ENCODE assay signal across 17 mouse cellular contexts in the genomic region with DNA sequence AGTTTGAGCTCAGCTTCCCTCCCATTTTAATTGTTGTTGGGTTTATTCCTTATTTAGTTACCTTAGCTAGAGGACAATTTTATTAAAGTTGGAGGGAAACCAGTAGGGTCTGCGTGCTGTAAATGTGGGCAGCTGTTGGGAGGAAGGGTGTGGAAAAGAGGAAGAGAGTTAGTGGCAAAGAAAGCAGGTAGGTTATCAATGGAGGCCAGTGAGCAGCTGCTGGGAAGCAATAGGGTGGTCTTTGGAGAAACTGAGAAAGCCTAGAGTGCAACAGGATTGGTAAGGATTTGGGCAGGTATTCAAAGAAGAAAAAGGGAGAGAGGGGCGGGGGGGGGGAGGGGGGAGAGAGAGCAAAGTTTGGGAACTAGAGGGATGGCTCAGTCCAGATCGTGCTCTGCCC. TPM values are rescaled to one million over a fixed set of nuclear protein-coding genes. Genes with fewer than 3 reads are reported as not detected.
DNase-seq lines count a peak whose midpoint lies in the region; TF ChIP-seq lines count a peak whose summit lies in the region.
"Had no signal": no experiment of that assay in that cellular context is flagged by ENCODE, and none has a peak within 500 bp of the region (broad histone marks: within the 10 kb centered on the region; RNA-seq: fewer than 3 reads in every experiment).

No protein-coding gene starts in this region.

- peaks cover 15 to 48% of the 10 kb centered on the region in 2 experiments for H3K4me1 ChIP-seq in MEL (ENCODE audit: control insufficient read depth in 1 of 2, insufficient read depth in 2 of 2, low read length in 2 of 2)

- TF ChIP-seq CTCF in MEL (IDR thresholded peaks at IDR 0.05 in 2 of 3, conservative IDR thresholded peaks at IDR 0.05 in 1 of 3; ENCODE audit: control insufficient read depth in 1 of 3, insufficient read depth in 1 of 3, low read depth in 2 of 3, low read length in 3 of 3, poor library complexity in 1 of 3, severe bottlenecking in 1 of 3), result no peak

- TF ChIP-seq RAD21 in MEL (IDR thresholded peaks at IDR 0.05; ENCODE audit: low read depth, low read length), result no peak

- peak overlapping the region; percentile 46 for H3K27ac ChIP-seq in MEL (ENCODE audit: control insufficient read depth, low read depth, low read length)

- H3K27me3 ChIP-seq in MEL (ENCODE audit: control insufficient read depth in 1 of 2, insufficient read depth in 2 of 2, low read length in 2 of 2), result no peaks in the 10 kb centered on the region
- H3K27me3 ChIP-seq: CH12.LX, Patski had no signal

- no peaks in the 10 kb centered on the region for H3K79me2 ChIP-seq in MEL (ENCODE audit: control insufficient read depth, insufficient read depth, low read length, poor library complexity)

- H3K4me3 ChIP-seq in MEL (ENCODE audit: control insufficient read depth in 1 of 2, insufficient read depth in 1 of 2, low read depth in 2 of 2, low read length in 2 of 2), result no peak overlapping the region

- no peaks in the 10 kb centered on the region for H3K9me3 ChIP-seq in MEL (replicated peaks; ENCODE audit: insufficient read depth, low read length)

- peak; percentile 43 for DNase-seq in MEL (ENCODE audit: low read depth, low spot score)
- DNase-seq in lung, postnatal 10 days, result no peak
- DNase-seq: adrenal gland, adult 2 months; adrenal gland, adult 8-10 months; adrenal gland, postnatal 10 days; adrenal gland, postnatal 14 days; adrenal gland, postnatal 25 days; adrenal gland, postnatal 36 days; B cell, adult 2 months; cerebellum, adult 11 months; cerebellum, adult 11-12 months; cerebellum, adult 18-20 months; cerebellum, adult 2 months; cerebellum, adult 8-10 months had no signal

- H3K9ac ChIP-seq in MEL (ENCODE audit: control insufficient read depth, low read depth, low read length, poor library complexity, severe bottlenecking), result no peak overlapping the region

- TF ChIP-seq EP300 in MEL (IDR thresholded peaks at IDR 0.05; ENCODE audit: low read depth in 1 of 2, low read length in 2 of 2), result peak; percentile 65 to 70

- TF ChIP-seq POLR2A in MEL (IDR thresholded peaks at IDR 0.05; ENCODE audit: control insufficient read depth in 1 of 2, insufficient read depth in 1 of 2, low read depth in 1 of 2, low read length in 2 of 2, poor library complexity in 1 of 2), result no peak

- peaks cover 0 to 36% of the 10 kb centered on the region in 2 experiments; a peak in 2 of 4 replicates for H3K36me3 ChIP-seq in MEL (ENCODE audit: control insufficient read depth in 1 of 2, insufficient read depth in 2 of 2, low read length in 2 of 2)
- H3K36me3 ChIP-seq: G1E had no signal

TF ChIP-seq in MEL, 35 proteins besides CTCF, POLR2A, EP300 and RAD21:
- TF ChIP-seq TCF12 (IDR thresholded peaks at IDR 0.05; ENCODE audit: low read depth, low read length) (peak; percentile 63), NRF1 (IDR thresholded peaks at IDR 0.05; ENCODE audit: insufficient read depth, low read depth, low read length, poor library complexity, severe bottlenecking) (no peak), KAT2A (conservative IDR thresholded peaks at IDR 0.05; ENCODE audit: low read depth, low read length) (no peak), NELFE (IDR thresholded peaks at IDR 0.05; ENCODE audit: low read depth, low read length) (no peak), MAZ (IDR thresholded peaks at IDR 0.05; ENCODE audit: low read depth, low read length) (0 out of 2 replicates have a peak, but pooled peaks have one; percentile 36), ZKSCAN1 (IDR thresholded peaks at IDR 0.05; ENCODE audit: low read depth, low read length) (no peak), SIN3A (IDR thresholded peaks at IDR 0.05; ENCODE audit: low read length) (no peak), USF1 (IDR thresholded peaks at IDR 0.05; ENCODE audit: low read depth, low read length) (no peak), USF2 (IDR thresholded peaks at IDR 0.05; ENCODE audit: borderline replicate concordance in 1 of 2, insufficient read depth in 1 of 2, low read depth in 1 of 2, low read length in 2 of 2) (no peak), POLR2AphosphoS2 (IDR thresholded peaks at IDR 0.05; ENCODE audit: low read length) (no peak), JUND (IDR thresholded peaks at IDR 0.05; ENCODE audit: low read depth, low read length) (no peak), GATA1 (IDR thresholded peaks at IDR 0.05; ENCODE audit: low read depth, low read length) (0 out of 2 replicates have a peak, but pooled peaks have one; percentile 48), ETS1 (IDR thresholded peaks at IDR 0.05; ENCODE audit: low read depth, low read length) (no peak), MEF2A (IDR thresholded peaks at IDR 0.05; ENCODE audit: extremely low read depth, insufficient replicate concordance, low read depth, low read length, poor library complexity, severe bottlenecking) (no peak), MXI1 (IDR thresholded peaks at IDR 0.05; ENCODE audit: low read depth, low read length) (no peak), HCFC1 (IDR thresholded peaks at IDR 0.05; ENCODE audit: low read depth, low read length) (no peak), ZC3H11A (IDR thresholded peaks at IDR 0.05; ENCODE audit: low read depth, low read length) (no peak), RCOR1 (IDR thresholded peaks at IDR 0.05; ENCODE audit: low read depth, low read length) (peak; percentile 37; the same call in 1 of the 2 replicates), POLR2AphosphoS5 (IDR thresholded peaks at IDR 0.05; ENCODE audit: borderline replicate concordance, low read depth, low read length) (no peak), MAX (IDR thresholded peaks at IDR 0.05; ENCODE audit: low read length) (no peak), UBTF (IDR thresholded peaks at IDR 0.05; ENCODE audit: borderline replicate concordance, insufficient read depth, low read depth, low read length) (no peak), TAL1 (IDR thresholded peaks at IDR 0.05; ENCODE audit: low read length) (peak; percentile 59), MYC (IDR thresholded peaks at IDR 0.05; ENCODE audit: low read depth, low read length) (no peak), SMC3 (IDR thresholded peaks at IDR 0.05; ENCODE audit: low read depth, low read length) (no peak), CHD2 (IDR thresholded peaks at IDR 0.05; ENCODE audit: low read length) (no peak), ELF1 (IDR thresholded peaks at IDR 0.05; ENCODE audit: low read depth, low read length) (no peak), GABPA (IDR thresholded peaks at IDR 0.05; ENCODE audit: low read depth, low read length) (no peak), E2F4 (IDR thresholded peaks at IDR 0.05; ENCODE audit: borderline replicate concordance, low read depth, low read length) (no peak)

RNA-seq across cellular contexts. Expression of gene Crtc3, which starts 10.3 kb away (rescaled TPM):
- total RNA-seq in MEL (2012; rRNA removed), result 4.2 and 5.0 TPM in 2 replicates
- polyA plus RNA-seq in MEL (2012; ENCODE audit: insufficient read depth in 1 of 2, insufficient read length in 2 of 2, low read depth in 1 of 2, low replicate concordance in 2 of 2, missing spikeins in 1 of 2), result 10 to 100 TPM in 1 of 2 experiments, not detected in 1; 15.8 TPM
